Mouse (Mus musculus): Measurements from ENCODE around the gene Atic.

Atic gene

DNA sequence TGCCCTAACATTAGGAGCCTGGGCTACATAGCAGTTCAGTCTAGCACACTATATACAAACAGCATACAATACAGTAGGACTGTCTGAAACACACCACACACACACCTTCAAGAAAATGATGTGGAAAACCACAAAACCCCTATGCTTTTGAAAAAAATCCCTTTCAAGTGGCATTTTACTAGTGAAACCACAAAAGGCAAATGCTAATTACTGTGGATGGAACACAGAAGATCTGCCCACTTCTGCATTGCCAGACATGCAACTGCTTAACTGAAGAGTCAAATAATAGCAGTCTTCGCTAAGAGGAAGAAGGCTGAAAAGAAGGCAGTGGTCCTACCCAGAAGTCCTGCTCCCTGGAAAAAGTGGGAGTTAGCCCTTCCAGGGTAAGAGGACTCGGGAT lies 37.3 kb downstream of the Atic start:
- DNase-seq (ENCODE audit: low spot score): no peak

DNA sequence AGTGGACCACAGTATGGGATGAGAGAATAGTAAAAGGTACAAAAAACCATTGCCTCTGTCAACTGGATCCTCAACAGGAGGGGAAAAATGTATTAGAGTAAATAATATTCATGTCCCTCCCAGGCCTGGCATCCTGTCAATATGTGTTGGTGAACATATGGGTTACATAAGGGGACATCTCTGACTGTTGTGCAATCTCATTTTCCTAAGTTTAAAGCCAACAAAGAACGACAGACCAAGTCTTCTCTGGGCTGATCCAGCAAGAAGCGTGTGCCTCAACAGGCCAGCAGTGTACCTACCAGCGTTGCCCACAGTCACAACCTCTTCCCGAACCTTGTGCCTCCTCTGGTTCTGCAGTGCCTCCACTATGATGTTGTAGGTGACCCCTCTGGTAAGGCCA lies 38.4 kb downstream of the Atic start:
- DNase-seq (ENCODE audit: low spot score): no peak

DNA sequence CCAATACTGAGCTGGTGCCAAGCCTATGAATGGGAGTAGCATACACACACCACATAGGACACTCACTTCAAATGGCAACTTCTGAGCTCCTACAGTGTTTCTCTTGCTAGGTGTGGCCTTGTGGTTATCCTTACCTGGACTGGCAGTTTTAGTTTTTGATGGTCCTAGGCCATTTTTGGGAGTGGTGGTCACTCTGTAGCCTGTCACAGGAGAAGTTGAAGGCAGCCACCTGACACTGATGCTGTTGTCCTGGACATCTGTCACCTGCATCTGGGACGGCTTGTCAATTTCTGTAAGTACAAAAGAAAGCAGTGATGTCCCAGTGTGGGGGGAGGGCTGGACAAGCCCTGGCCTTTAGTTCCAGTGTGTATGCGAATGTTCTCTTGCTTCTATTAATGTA lies 48.8 kb downstream of the Atic start:
- no peak for DNase-seq (ENCODE audit: low spot score)

DNA sequence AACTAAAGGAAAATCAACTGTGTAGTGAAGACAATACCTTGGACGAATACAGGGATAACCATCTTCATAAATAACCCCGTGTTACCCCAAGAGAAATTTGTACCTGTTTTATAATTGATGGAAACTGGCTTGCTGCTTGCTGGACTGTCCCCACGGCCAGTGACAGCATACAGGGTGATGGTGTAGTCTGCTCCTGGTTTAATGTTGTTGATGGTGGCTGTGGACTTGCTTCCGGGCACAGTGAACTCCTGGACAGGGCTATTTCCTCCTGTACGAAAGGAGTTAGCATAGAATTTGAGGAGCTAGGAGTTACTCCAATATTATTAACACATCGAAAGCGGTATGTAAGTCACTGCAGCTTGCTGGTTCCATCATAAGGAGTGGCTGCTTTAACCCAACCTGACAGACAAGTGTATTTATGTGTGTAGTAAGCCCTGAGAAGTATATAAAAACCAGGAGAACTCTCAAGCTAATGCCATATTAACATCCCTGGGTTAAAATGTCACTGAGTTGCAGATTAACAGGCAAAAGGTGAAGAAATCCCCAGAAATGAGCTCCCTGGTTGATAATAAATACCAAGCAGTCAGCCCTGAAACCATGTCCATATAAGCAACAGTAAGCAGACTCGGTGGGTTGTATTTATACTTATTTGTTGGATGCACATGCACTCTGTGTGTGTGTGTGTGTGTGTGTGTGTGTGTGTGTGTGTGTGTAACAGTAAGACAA lies 49.8 kb downstream of the Atic start:
- DNase-seq (ENCODE audit: low spot score): no peak

DNA sequence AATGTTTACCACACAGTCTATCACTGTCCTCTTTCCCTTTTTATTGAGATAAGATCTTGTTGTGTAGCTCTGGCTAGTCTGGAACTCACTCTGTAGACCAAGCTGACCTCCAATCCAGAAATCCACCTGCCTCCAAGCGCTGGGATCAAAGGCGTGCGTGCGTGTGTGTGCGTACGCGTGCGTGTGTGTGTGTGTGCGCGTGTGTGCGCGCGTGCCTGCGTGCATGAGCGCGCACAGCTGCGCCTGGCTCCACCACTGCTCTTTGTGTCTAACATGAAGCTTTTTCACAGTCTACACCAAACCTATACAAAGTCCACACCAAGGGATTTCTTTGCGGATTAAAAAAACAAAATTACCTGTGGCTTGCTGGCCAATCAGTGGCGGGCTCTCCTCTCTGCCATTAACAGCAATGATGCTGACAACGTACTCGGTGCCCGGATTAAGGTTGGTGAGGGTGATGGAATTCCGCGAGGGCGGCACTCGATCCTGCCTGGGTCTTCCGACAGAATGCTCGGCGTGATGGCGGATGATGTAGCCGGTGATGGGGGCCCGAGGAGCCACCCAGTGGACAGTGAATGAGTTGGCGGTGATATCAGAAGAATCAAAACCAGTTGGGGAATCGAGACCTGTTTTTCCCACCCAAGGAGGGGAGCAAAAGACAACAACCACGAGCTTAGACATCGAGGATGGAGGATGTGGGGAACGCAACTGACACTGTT lies 52.3 kb downstream of the Atic start:
- no peak for DNase-seq (ENCODE audit: low spot score)

DNA sequence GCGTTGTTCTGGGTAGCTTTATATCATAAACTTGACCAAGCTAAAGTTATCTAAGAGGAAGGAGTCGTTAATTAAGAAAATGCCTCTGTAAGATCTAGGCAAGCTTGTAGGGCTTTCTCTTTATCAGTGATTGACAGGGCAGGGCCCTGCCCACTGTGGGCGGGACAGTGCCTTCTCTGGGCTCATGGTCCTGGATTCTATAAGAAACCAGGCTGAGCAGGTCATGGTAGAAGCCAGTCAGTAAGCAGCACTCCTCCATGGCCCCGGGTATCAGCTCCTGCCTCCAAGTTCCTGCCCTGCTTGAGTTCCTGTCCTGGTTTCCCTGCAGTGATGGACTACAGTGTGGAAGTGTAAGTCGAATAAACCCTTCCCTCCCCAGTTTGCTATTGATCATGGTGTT lies 53.0 kb downstream of the Atic start:
- DNase-seq (ENCODE audit: low spot score): no peak

DNA sequence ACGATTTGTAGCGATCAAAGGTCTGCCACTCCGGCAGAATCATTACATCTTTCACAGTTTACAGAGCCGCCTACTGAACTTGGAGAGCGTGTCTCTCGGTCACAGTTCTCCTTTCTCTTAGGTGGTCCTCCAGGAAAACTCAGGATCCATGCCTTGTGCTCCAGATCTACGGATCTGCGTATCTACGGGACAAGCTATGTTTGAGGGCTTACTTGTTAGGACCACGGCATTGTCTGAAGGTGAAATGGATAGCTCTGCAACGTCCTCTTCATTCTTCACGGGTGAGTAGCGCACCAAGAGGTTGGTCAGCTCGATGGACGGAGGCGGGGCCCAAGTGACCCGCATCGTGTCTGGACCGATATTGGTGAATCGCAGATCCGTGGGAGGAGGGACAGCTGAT lies 55.3 kb downstream of the Atic start:
- DNase-seq (ENCODE audit: low spot score): no peak

DNA sequence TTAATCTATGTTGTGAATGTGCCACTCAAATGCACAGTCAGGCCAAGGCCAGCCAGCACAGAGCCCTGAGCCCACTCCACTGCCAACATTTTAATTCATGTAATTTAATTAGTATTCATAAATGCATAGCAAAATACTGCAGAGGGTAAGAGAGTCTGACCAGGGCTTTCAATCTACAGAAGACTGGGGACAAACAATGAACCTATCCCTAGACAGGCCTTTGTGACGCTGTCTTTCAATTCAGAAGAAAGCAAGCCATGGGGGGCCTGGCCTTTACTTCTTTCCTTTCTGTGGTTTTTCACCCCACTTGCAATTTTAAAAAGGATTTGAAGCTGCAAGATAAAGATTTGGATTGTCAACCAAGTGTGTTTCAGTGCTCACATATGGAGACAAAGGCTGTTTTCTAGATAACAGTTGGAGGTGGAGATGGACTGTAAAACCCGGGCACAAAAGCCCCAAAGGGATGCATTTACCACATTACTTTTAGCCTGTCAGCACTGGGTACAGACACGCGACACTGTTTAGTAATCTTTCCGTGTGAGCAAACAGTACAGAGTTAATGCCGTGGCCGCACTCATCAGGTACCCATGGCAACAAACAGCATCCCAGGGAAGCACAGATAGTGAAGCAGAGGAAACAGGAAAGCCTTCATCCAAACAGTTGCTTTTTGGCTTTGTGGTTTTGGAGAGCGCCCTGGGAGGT lies 57.7 kb downstream of the Atic start:
- no peak for DNase-seq (ENCODE audit: low spot score)

DNA sequence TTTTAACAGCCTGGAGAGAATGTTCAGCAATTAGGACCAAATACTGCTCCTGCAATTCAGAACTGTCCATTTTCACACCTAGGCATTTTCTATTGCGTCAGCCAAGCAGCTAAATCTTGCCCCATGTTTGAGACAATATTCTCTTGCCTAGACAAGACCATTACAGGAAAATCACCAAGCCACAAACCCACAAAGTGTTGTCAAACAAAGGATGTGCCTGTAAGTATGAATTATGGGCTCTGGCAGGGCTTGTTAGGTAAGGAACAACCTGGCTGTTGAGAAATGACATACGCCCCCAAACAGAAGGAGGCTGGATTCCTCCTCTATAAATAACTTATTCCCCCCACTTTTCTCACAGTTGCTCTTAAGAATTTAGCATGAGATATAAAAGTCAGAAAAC lies 64.6 kb downstream of the Atic start:
- DNase-seq (ENCODE audit: low spot score): no peak

DNA sequence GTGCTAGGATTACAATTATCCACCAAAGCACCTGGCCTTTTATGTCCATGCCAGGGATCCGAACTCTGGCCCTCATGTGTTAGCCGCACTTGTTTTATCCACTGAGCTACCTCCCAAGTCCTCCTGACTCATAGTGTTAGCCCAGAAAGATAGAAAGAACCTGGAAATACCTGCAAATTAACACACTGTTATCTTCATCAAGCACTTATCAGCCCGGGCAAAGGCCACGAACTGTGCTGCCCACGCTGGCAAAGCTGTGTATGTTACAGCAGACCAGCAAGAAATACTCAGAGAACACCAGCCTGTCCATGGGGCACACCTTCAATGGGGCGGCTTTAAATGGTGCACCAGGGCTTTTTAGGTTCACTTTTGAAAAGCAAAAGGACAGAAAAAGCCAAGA lies 66.7 kb downstream of the Atic start:
- DNase-seq (ENCODE audit: low spot score): no peak

Measured in urinary bladder, postnatal 14 days (tissue).